Mouse (Mus musculus) heart, embryonic 11.5 days (tissue): ENCODE data around the gene Psap. TPM values are rescaled to one million over a fixed set of nuclear protein-coding genes. Genes with fewer than 3 reads are reported as not detected.
A peak's percentile ranks its signal among the peaks of the same experiment; 100 is the strongest.

Experiments used
- ATAC-seq: fragments of 200-750 bp; cut with Nextera tagmentation; replicated peaks from 2 replicates; pipeline ENCODE4 v1.8.0; 2017; ENCODE audit warnings: moderate library complexity; ENCODE audit not compliant: insufficient number of reproducible peaks, low FRiP score, low TSS enrichment
- H3K27ac ChIP-seq: fragments of 300-500 bp; sonication (generic); 2 replicates; pipeline ENCODE4 v1.5.1; 2014; ENCODE audit warnings: mild to moderate bottlenecking, low read depth, low read length
- H3K27me3 ChIP-seq: fragments of 300-500 bp; sonication (generic); 2 replicates; pipeline ENCODE4 v1.6.1; 2014; ENCODE audit warnings: mild to moderate bottlenecking, low read length, mixed read lengths; ENCODE audit not compliant: control insufficient read depth, insufficient read depth
- H3K36me3 ChIP-seq: fragments of 300-500 bp; sonication (generic); 2 replicates; pipeline ENCODE4 v1.6.1; 2014; ENCODE audit warnings: mild to moderate bottlenecking, low read length, moderate library complexity, mixed read lengths; ENCODE audit not compliant: control insufficient read depth, insufficient read depth
- H3K4me1 ChIP-seq: fragments of 300-500 bp; sonication (generic); 2 replicates; pipeline ENCODE4 v1.6.1; 2014; ENCODE audit warnings: low read length; ENCODE audit not compliant: control insufficient read depth, insufficient read depth
- H3K4me2 ChIP-seq: fragments of 300-500 bp; sonication (generic); 2 replicates; pipeline ENCODE4 v1.6.1; 2014; ENCODE audit warnings: mild to moderate bottlenecking, moderate library complexity
- H3K4me3 ChIP-seq: fragments of 300-500 bp; sonication (generic); 2 replicates; pipeline ENCODE4 v1.5.1; 2014; ENCODE audit warnings: low read depth, low read length
- H3K9ac ChIP-seq: fragments of 300-500 bp; sonication (generic); 2 replicates; pipeline ENCODE4 v1.6.1; 2014; ENCODE audit warnings: mild to moderate bottlenecking, low read depth, low read length, moderate library complexity
- H3K9me3 ChIP-seq: fragments of 300-500 bp; sonication (generic); replicated peaks from 2 replicates; pipeline ENCODE4 v1.6.1; 2016; ENCODE audit warnings: low read length; ENCODE audit not compliant: control insufficient read depth
- WGBS: fragments of 180-500 bp; shearing (Covaris S2); extraction: QIAGEN DNeasy Blood & Tissue Kit; methylation state at CpG from one replicate; pipeline ENCODE4 v1.1.7; 2014; ENCODE audit not compliant: insufficient replicate concordance; 5-methylcytosine and 5-hydroxymethylcytosine counted together
- polyA plus RNA-seq: library from polyadenylated mRNA; unstranded; fragments of >200 nt; fragmentation: Nextera tagmentation; extraction: Ambion mirVana; gene quantifications from 2 replicates; pipeline ENCODE4 v1.2.1, GENCODE M21; 2014

The Psap gene
- polyA plus RNA-seq, 1 experiment from 2014 or later = 68.5 TPM

DNA sequence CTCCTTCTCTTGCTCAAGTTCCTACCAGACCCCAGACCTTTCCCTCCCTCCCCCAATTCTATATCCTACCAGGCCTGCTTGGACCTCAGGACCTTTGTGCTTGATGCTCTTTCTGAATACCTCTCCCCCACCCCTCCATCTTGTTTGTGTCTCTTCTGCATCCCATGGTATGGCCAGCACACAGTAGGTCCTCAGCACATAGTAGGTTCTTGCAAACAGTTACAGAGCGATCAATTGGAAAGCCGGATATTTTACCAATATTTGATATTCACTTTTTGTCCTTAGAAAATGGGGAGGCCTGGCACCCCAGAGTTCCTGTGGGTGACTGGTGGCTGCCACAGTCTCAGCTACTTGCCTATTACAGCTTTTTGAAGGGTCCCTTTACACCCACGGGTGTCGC is 57.6 kb downstream of the Psap start:
- H3K4me1 ChIP-seq = peaks cover 6% of the 10 kb centered on the region; the same call in 1 of the 2 replicates
- H3K27me3 ChIP-seq = no peaks in the 10 kb centered on the region
- no peaks in the 10 kb centered on the region for H3K36me3 ChIP-seq
- no peaks in the 10 kb centered on the region for H3K9me3 ChIP-seq
- no peak overlapping the region for H3K9ac ChIP-seq
- H3K4me2 ChIP-seq = no peak overlapping the region
- WGBS = 89% methylated on average over 4 of the region's 4 CpGs
- H3K4me3 ChIP-seq = no peak overlapping the region
- no peak overlapping the region for H3K27ac ChIP-seq
- no peak for ATAC-seq

GRCm38 (mm10) chr10:60341528-60341927 is 64.1 kb downstream of the Psap start:
- WGBS = 72% methylated on average over 9 of the region's 9 CpGs
- H3K27ac ChIP-seq = no peak overlapping the region
- H3K27me3 ChIP-seq = no peaks in the 10 kb centered on the region
- H3K4me3 ChIP-seq = no peak overlapping the region
- peaks cover 4% of the 10 kb centered on the region; the same call in 1 of the 2 replicates for H3K4me1 ChIP-seq
- no peak for ATAC-seq
- H3K9me3 ChIP-seq = no peaks in the 10 kb centered on the region
- H3K4me2 ChIP-seq = no peak overlapping the region
- H3K36me3 ChIP-seq = no peaks in the 10 kb centered on the region
- no peak overlapping the region for H3K9ac ChIP-seq

- H3K4me1 ChIP-seq = peaks cover 17% of the 10 kb centered on the region; the same call in 1 of the 2 replicates
- H3K4me2 ChIP-seq = no peak overlapping the region
- no peaks in the 10 kb centered on the region for H3K36me3 ChIP-seq
- WGBS = 72% methylated on average over 3 of the region's 3 CpGs
- ATAC-seq = no peak
- no peaks in the 10 kb centered on the region for H3K27me3 ChIP-seq
- H3K9ac ChIP-seq = no peak overlapping the region
- H3K9me3 ChIP-seq = no peaks in the 10 kb centered on the region
- no peak overlapping the region for H3K27ac ChIP-seq
- no peak overlapping the region for H3K4me3 ChIP-seq
Measured at GRCm38 (mm10) chr10:60344111-60344510, 66.7 kb downstream of the Psap start.

DNA sequence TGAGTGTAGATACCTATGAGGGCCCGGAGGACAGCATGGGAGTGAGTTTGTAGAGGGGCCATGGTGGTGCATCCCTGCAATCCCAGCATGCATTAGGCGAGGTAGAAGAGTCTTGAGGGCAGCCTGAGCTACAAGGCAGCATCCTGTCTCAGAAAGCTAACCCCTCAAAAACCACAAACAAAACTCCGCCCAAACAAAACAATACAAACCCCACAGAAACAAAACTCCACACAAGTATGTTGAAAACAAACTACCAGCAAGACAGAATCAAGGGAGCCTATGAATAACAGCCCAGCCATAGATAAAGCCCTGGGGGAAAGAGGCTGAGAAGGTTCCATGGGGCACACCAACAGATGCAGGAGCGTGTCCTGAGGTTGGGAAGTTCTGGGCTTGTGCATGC is 68.6 kb downstream of the Psap start:
- no peak overlapping the region for H3K9ac ChIP-seq
- no peaks in the 10 kb centered on the region; the same call in 1 of the 2 replicates for H3K27me3 ChIP-seq
- WGBS = 79% methylated on average over 4 of the region's 4 CpGs
- peaks cover 22% of the 10 kb centered on the region for H3K4me1 ChIP-seq
- no peaks in the 10 kb centered on the region for H3K9me3 ChIP-seq
- H3K36me3 ChIP-seq = no peaks in the 10 kb centered on the region
- no peak overlapping the region for H3K27ac ChIP-seq
- H3K4me3 ChIP-seq = 0 out of 2 replicates have a peak overlapping the region, but pooled peaks have one; percentile 37
- H3K4me2 ChIP-seq = peak overlapping the region; percentile 71
- ATAC-seq = no peak

- Histone ChIP-seq H3K9me3 (no peaks in the 10 kb centered on the region), H3K36me3 (no peaks in the 10 kb centered on the region), H3K9ac (peak within 1 kb of the TSS; percentile 54), H3K27me3 (no peaks in the 10 kb centered on the region; the same call in 1 of the 2 replicates), H3K4me2 (peak within 1 kb of the TSS; percentile 71), H3K4me1 (peaks cover 29% of the 10 kb centered on the region), H3K4me3 (peak within 1 kb of the TSS; percentile 37), H3K27ac (peak within 1 kb of the TSS; percentile 6; the same call in 1 of the 2 replicates)
- ATAC-seq = no peak; the same call in 1 of the 2 replicates
- under 1% methylated on average over 32 of the region's 37 CpGs for WGBS
Measured at GRCm38 (mm10) chr10:60346701-60347405, 69.4 kb downstream of the Psap start, which contains the start of gene Vsir. Gene Vsir, plus strand, starts transcription at chr10:60346851.

GRCm38 (mm10) chr10:60347768-60348610 is 70.6 kb downstream of the Psap start:
- Histone ChIP-seq H3K4me3 (no peak overlapping the region), H3K4me1 (peaks cover 39% of the 10 kb centered on the region), H3K27ac (no peak overlapping the region)

DNA sequence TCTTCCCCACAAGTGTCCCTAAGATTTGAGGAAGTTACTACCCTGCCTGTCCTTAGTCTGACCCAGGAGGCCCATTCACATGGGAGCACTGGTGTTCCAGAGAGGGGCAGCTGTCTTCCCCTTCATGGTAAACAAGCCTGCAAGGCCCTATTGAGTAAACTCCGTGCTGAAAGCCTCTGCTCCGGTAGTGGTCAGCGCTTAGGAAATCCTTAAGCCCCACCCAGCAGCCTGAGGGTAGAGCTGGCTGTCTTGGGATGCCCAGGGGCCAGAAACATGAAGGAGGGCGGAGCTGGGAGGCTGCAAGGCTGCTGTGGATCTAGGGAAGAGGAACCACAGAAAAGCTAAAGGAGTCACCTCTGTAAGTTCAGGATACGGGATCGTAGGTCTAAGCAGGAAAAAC is 71.6 kb downstream of the Psap start:
- no peak overlapping the region for H3K4me2 ChIP-seq
- H3K9me3 ChIP-seq = no peaks in the 10 kb centered on the region
- no peaks in the 10 kb centered on the region; the same call in 1 of the 2 replicates for H3K27me3 ChIP-seq
- 29% methylated on average over 6 of the region's 6 CpGs for WGBS
- H3K9ac ChIP-seq = no peak overlapping the region
- H3K27ac ChIP-seq = no peak overlapping the region
- no peaks in the 10 kb centered on the region for H3K36me3 ChIP-seq
- ATAC-seq = no peak
- peaks cover 40% of the 10 kb centered on the region for H3K4me1 ChIP-seq
- H3K4me3 ChIP-seq = no peak overlapping the region

More at GRCm38 (mm10) chr10:60347768-60348610, 70.6 kb downstream of the Psap start:
- Histone ChIP-seq H3K9ac (no peak overlapping the region), H3K36me3 (no peaks in the 10 kb centered on the region), H3K4me2 (peak overlapping the region; percentile 71), H3K27me3 (no peaks in the 10 kb centered on the region; the same call in 1 of the 2 replicates), H3K9me3 (no peaks in the 10 kb centered on the region)
- no peak for ATAC-seq
- 18% methylated on average over 9 of the region's 9 CpGs for WGBS

GRCm38 (mm10) chr10:60349644-60350043 is 72.2 kb downstream of the Psap start:
- 76% methylated on average over 5 of the region's 5 CpGs for WGBS
- H3K4me2 ChIP-seq = no peak overlapping the region
- no peak overlapping the region for H3K9ac ChIP-seq
- peaks cover 41% of the 10 kb centered on the region for H3K4me1 ChIP-seq
- no peak overlapping the region for H3K4me3 ChIP-seq
- H3K9me3 ChIP-seq = no peaks in the 10 kb centered on the region
- ATAC-seq = no peak
- 0 out of 2 replicates have a peak overlapping the region, but pooled peaks have one; percentile 18 for H3K27ac ChIP-seq
- no peaks in the 10 kb centered on the region for H3K36me3 ChIP-seq
- no peaks in the 10 kb centered on the region; the same call in 1 of the 2 replicates for H3K27me3 ChIP-seq
